18 mouse cellular contexts compared by ENCODE assay signal in the genomic region with DNA sequence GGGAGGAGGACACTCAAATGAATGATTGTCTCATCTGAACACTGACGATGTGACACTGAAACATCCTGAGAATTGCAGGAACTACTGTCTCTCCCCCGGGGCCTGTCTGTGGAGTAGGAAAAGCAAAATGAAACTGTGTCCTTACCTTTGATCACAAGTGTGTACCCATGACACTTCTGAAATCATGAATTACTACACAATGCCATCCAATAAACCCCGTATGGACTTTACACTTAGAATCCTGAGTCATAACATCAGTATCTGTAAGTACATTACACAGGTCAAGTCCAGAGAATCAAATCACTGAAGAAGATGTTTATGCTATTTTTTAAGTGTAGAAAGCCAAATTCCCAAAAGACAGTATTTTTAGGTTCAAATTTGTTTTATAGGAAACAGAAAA.
"Had no signal": no experiment of that assay in that cellular context is flagged by ENCODE, and none has a peak within 500 bp of the region (broad histone marks: within the 10 kb centered on the region; RNA-seq: fewer than 3 reads in every experiment).

No protein-coding gene starts in this region.

- ATAC-seq: liver, postnatal 0 days had no signal

- H3K27ac ChIP-seq: limb, embryonic 12.5 days; limb, embryonic 15.5 days; liver, embryonic 14.5 days; lung, embryonic 15.5 days; neural tube, embryonic 13.5 days; stomach, postnatal 0 days had no signal

- H3K9me3 ChIP-seq: limb, embryonic 12.5 days; limb, embryonic 15.5 days; lung, embryonic 15.5 days; neural tube, embryonic 13.5 days had no signal

- DNase-seq: kidney, adult 11 months; kidney, adult 9 months; kidney, postnatal 14 days; left cerebral cortex, postnatal 4 days; liver, postnatal 0 days; lung, postnatal 10 days; lung, postnatal 4 days; midbrain, embryonic 14.5 days; thymus, adult 2 months; thymus, postnatal 25 days had no signal

- H3K4me2 ChIP-seq: limb, embryonic 12.5 days; limb, embryonic 15.5 days; liver, embryonic 11.5 days; lung, embryonic 15.5 days; midbrain, embryonic 11.5 days; neural tube, embryonic 13.5 days had no signal

- H3K27me3 ChIP-seq: limb, embryonic 12.5 days; limb, embryonic 15.5 days; lung, embryonic 15.5 days; neural tube, embryonic 13.5 days had no signal

- H3K9ac ChIP-seq: limb, embryonic 12.5 days; limb, embryonic 15.5 days; liver, embryonic 14.5 days; liver, postnatal 0 days; lung, embryonic 15.5 days; neural tube, embryonic 13.5 days had no signal

- H3K4me1 ChIP-seq: limb, embryonic 12.5 days; lung, embryonic 15.5 days; neural tube, embryonic 13.5 days had no signal

- H3K4me3 ChIP-seq: limb, embryonic 12.5 days; limb, embryonic 15.5 days; lung, embryonic 15.5 days; neural tube, embryonic 13.5 days had no signal

- H3K36me3 ChIP-seq: limb, embryonic 12.5 days; limb, embryonic 15.5 days; lung, embryonic 15.5 days; neural tube, embryonic 13.5 days had no signal
